Mouse (Mus musculus) induced T-regulatory cell, adult 2 months (primary cell): ENCODE data around the gene Rnf213.

ENCODE experiments used
- DNase-seq: peaks from one replicate; pipeline ENCODE4 v3.0.0-alpha.2; 2012; ENCODE audit warnings: low read depth

The Rnf213 gene

GRCm38 (mm10) chr11:119435880-119436872 is 43.3 kb downstream of the Rnf213 start:
- peak; percentile 22 for DNase-seq

GRCm38 (mm10) chr11:119438776-119439175 is 45.9 kb downstream of the Rnf213 start:
- DNase-seq = no peak

- DNase-seq = peak; percentile 42
Measured at GRCm38 (mm10) chr11:119442199-119442598, 49.3 kb downstream of the Rnf213 start.

GRCm38 (mm10) chr11:119443442-119443841 is 50.5 kb downstream of the Rnf213 start:
- DNase-seq = no peak

- DNase-seq = no peak
Measured at GRCm38 (mm10) chr11:119456097-119456496, 63.2 kb downstream of the Rnf213 start.

GRCm38 (mm10) chr11:119477876-119478275 is 85.0 kb downstream of the Rnf213 start:
- no peak for DNase-seq

- DNase-seq = peak; percentile 99
Measured at GRCm38 (mm10) chr11:119490861-119491689, 98.2 kb downstream of the Rnf213 start, which contains the start of gene Endov. TSS of gene Endov (plus strand) at chr11:119491347.

GRCm38 (mm10) chr11:119491690-119492087 is 98.8 kb downstream of the Rnf213 start:
- no peak for DNase-seq

- DNase-seq = peak; percentile 56
Measured at GRCm38 (mm10) chr11:119492830-119493229, 99.9 kb downstream of the Rnf213 start.

- DNase-seq = no peak
Measured at GRCm38 (mm10) chr11:119493516-119493915, 100.6 kb downstream of the Rnf213 start.

GRCm38 (mm10) chr11:119496147-119496546 is 103.2 kb downstream of the Rnf213 start:
- no peak for DNase-seq

- no peak for DNase-seq
Measured at GRCm38 (mm10) chr11:119497451-119497850, 104.6 kb downstream of the Rnf213 start.

- no peak for DNase-seq
Measured at GRCm38 (mm10) chr11:119499297-119499696, 106.4 kb downstream of the Rnf213 start.

- DNase-seq = no peak
Measured at GRCm38 (mm10) chr11:119500011-119500410, 107.1 kb downstream of the Rnf213 start.

GRCm38 (mm10) chr11:119503675-119504074 is 110.8 kb downstream of the Rnf213 start:
- DNase-seq = peak; percentile 70

- no peak for DNase-seq
Measured at GRCm38 (mm10) chr11:119506386-119506785, 113.5 kb downstream of the Rnf213 start.

GRCm38 (mm10) chr11:119507772-119508171 is 114.9 kb downstream of the Rnf213 start:
- DNase-seq = no peak

GRCm38 (mm10) chr11:119509165-119509776 is 116.4 kb downstream of the Rnf213 start:
- DNase-seq = no peak

- DNase-seq = no peak
Measured at GRCm38 (mm10) chr11:119513038-119513659, 120.2 kb downstream of the Rnf213 start.

GRCm38 (mm10) chr11:119514108-119514860 is 121.4 kb downstream of the Rnf213 start:
- DNase-seq = no peak
